ENCODE assay signal across 8 mouse cellular contexts in the genomic region with DNA sequence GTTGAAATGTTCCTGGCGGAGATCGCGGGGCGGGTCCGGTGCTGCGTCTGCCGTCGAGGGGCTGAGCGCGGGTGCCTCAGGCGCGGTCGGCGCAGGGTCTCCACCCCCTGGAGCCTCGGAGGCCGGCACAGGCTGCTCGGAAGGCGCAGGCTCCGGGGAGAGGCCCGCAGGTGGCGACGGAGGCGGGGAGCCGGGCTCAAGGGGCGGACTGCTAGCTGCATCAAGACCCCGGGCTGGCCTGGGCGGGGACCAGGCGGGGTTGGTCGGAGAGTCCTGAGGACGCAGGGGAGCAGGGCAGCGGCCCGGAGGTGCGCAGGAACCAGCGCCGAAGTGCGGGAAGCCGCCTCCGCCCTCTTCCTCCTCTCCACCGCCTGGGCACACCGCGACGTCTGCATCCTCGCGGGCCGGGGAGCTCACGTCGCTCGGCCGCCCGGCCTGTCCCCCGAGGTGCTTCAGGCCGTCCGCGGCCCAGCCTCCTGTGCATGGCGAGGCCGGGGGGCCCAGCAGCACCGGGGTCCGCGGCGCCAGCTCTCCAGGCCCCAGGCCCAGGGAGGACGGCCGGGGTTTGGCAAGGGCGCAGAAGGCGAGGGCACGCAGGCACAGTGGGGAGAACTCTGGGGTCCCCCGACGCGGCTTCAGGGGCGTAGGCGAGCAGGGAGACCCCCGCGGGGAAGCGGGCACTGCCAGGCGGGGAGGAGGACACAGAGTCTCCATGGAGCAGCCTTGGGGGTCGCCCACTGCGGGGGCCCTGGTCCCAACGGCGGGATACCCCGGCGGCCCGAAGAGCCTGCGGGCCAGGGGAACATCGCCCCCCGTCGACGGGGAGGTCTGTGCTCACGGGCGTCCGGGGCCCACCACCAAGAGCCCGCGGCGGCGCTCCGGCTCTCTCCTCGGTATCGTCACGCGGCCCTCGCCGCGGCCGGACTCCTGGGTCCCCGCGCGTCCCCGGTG. TPM values are rescaled to one million over a fixed set of nuclear protein-coding genes. Genes with fewer than 3 reads are reported as not detected.
DNase-seq lines count a peak whose midpoint lies in the region; ATAC-seq and TF ChIP-seq lines count a peak whose summit lies in the region.

No protein-coding gene starts in this region.

- peak overlapping the region; percentile 91 for H3K27ac ChIP-seq in heart, embryonic 10.5 days
- H3K27ac ChIP-seq in forebrain, embryonic 16.5 days (ENCODE audit: low read length) = no peak overlapping the region
- H3K27ac ChIP-seq in intestine, postnatal 0 days (ENCODE audit: low read depth, low read length) = no peak overlapping the region
- peak overlapping the region; percentile 93 for H3K27ac ChIP-seq in midbrain, embryonic 10.5 days (replicated peaks)

- peak overlapping the region; percentile 77 for H3K4me2 ChIP-seq in forebrain, embryonic 16.5 days (ENCODE audit: low read length)
- H3K4me2 ChIP-seq in intestine, postnatal 0 days (replicated peaks; ENCODE audit: low read depth) = peak overlapping the region; percentile 97

- TF ChIP-seq CTCF in intestine, postnatal 0 days (IDR thresholded peaks at IDR 0.05; ENCODE audit: low read depth) = no peak

- H3K9me3 ChIP-seq in heart, embryonic 10.5 days = no peaks in the 10 kb centered on the region
- H3K9me3 ChIP-seq in forebrain, embryonic 16.5 days (ENCODE audit: control insufficient read depth, low read length) = no peaks in the 10 kb centered on the region
- H3K9me3 ChIP-seq in intestine, postnatal 0 days (ENCODE audit: control insufficient read depth) = no peaks in the 10 kb centered on the region
- H3K9me3 ChIP-seq in midbrain, embryonic 10.5 days (replicated peaks) = no peaks in the 10 kb centered on the region

- ATAC-seq in forebrain, embryonic 16.5 days = peak; percentile 47
- ATAC-seq in intestine, postnatal 0 days = peak; percentile 32; the same call in 1 of the 2 replicates

- peaks cover 74% of the 10 kb centered on the region for H3K27me3 ChIP-seq in heart, embryonic 10.5 days (ENCODE audit: insufficient read depth, poor library complexity, severe bottlenecking)
- peaks cover 44% of the 10 kb centered on the region for H3K27me3 ChIP-seq in forebrain, embryonic 16.5 days (replicated peaks; ENCODE audit: control insufficient read depth, insufficient read depth, low read length)
- peaks cover 77% of the 10 kb centered on the region for H3K27me3 ChIP-seq in intestine, postnatal 0 days (replicated peaks; ENCODE audit: control insufficient read depth, insufficient read depth, low read length)
- H3K27me3 ChIP-seq in midbrain, embryonic 10.5 days (ENCODE audit: low read depth, poor library complexity, severe bottlenecking) = peaks cover 87% of the 10 kb centered on the region

- no peaks in the 10 kb centered on the region for H3K36me3 ChIP-seq in heart, embryonic 10.5 days
- H3K36me3 ChIP-seq in forebrain, embryonic 16.5 days (ENCODE audit: control insufficient read depth, insufficient read depth) = no peaks in the 10 kb centered on the region
- H3K36me3 ChIP-seq in intestine, postnatal 0 days (ENCODE audit: control insufficient read depth, insufficient read depth) = no peaks in the 10 kb centered on the region
- no peaks in the 10 kb centered on the region for H3K36me3 ChIP-seq in midbrain, embryonic 10.5 days

- under 1% methylated on average over 103 of the region's 106 CpGs for WGBS in heart, embryonic 10.5 days
- WGBS in forebrain, embryonic 16.5 days = under 1% methylated on average over 87 of the region's 106 CpGs
- under 1% methylated on average over 84 of the region's 106 CpGs for WGBS in intestine, postnatal 0 days
- WGBS in midbrain, embryonic 10.5 days = under 1% methylated on average over 106 of the region's 106 CpGs

- peak; percentile 83 for DNase-seq in heart, embryonic 10.5 days (ENCODE audit: low spot score)
- no peak for DNase-seq in heart, adult 9 months (ENCODE audit: low spot score in 2 of 2)
- DNase-seq in R1 (ENCODE audit: low read depth, low spot score) = peak; percentile 64
- peak; percentile 70 for DNase-seq in midbrain, embryonic 10.5 days (ENCODE audit: low spot score)
- DNase-seq in thymus, postnatal 10 days (ENCODE audit: low spot score in 2 of 2) = peak; percentile 4 to 24
- no peak for DNase-seq in layer of hippocampus, postnatal 25 days (ENCODE audit: extremely low spot score in 1 of 2, low spot score in 1 of 2)

- peak overlapping the region; percentile 81 for H3K4me3 ChIP-seq in heart, embryonic 10.5 days
- peak overlapping the region; percentile 70 for H3K4me3 ChIP-seq in forebrain, embryonic 16.5 days (replicated peaks; ENCODE audit: low read length)
- peak overlapping the region; percentile 64 for H3K4me3 ChIP-seq in intestine, postnatal 0 days (ENCODE audit: low read depth, low read length)
- peak overlapping the region; percentile 83 for H3K4me3 ChIP-seq in midbrain, embryonic 10.5 days

- peak overlapping the region; percentile 80 for H3K9ac ChIP-seq in forebrain, embryonic 16.5 days (replicated peaks; ENCODE audit: low read depth, low read length)
- H3K9ac ChIP-seq in intestine, postnatal 0 days (ENCODE audit: low read depth, low read length) = peak overlapping the region; percentile 45

- peaks cover 40% of the 10 kb centered on the region for H3K4me1 ChIP-seq in heart, embryonic 10.5 days
- peaks cover 27% of the 10 kb centered on the region for H3K4me1 ChIP-seq in forebrain, embryonic 16.5 days (replicated peaks; ENCODE audit: control insufficient read depth, insufficient read depth, low read length)
- no peaks in the 10 kb centered on the region for H3K4me1 ChIP-seq in intestine, postnatal 0 days (replicated peaks; ENCODE audit: control insufficient read depth, insufficient read depth, low read length)
- peaks cover 63% of the 10 kb centered on the region for H3K4me1 ChIP-seq in midbrain, embryonic 10.5 days

RNA-seq across cellular contexts. Expression of a gene that starts 0.7 kb away (rescaled TPM):
- polyA plus RNA-seq in heart, embryonic 10.5 days (2016; fragmentation: Nextera tagmentation; extraction: Ambion mirVana) = 1.9 and 8.5 TPM in 2 replicates
- polyA plus RNA-seq in forebrain, embryonic 16.5 days (2015; fragmentation: Nextera tagmentation; extraction: Ambion mirVana) = 2.1 and 2.6 TPM in 2 replicates
- 1.1 and 1.3 TPM in 2 replicates for polyA plus RNA-seq in intestine, postnatal 0 days (2015; fragmentation: Nextera tagmentation; extraction: Ambion mirVana)
- 10.4 and 13.3 TPM in 2 replicates for polyA plus RNA-seq in midbrain, embryonic 10.5 days (2016; fragmentation: Nextera tagmentation; extraction: Ambion mirVana)
- 10 to 100 TPM; 28.8 to 34.3 TPM for total RNA-seq in layer of hippocampus, postnatal 25 days (2021)

RNA-seq across cellular contexts. Expression of a gene that starts 34.4 kb away (rescaled TPM):
- 1.7 and 2.2 TPM in 2 replicates for polyA plus RNA-seq in heart, embryonic 10.5 days (2016; fragmentation: Nextera tagmentation; extraction: Ambion mirVana)
- 4.2 and 5.1 TPM in 2 replicates for polyA plus RNA-seq in forebrain, embryonic 16.5 days (2015; fragmentation: Nextera tagmentation; extraction: Ambion mirVana)
- polyA plus RNA-seq in intestine, postnatal 0 days (2015; fragmentation: Nextera tagmentation; extraction: Ambion mirVana) = 1.4 and 1.6 TPM in 2 replicates
- polyA plus RNA-seq in midbrain, embryonic 10.5 days (2016; fragmentation: Nextera tagmentation; extraction: Ambion mirVana) = 2.1 and 2.6 TPM in 2 replicates
- 100 to 1,000 TPM in 1 of 2 experiments, 10 to 100 TPM in 1; 88.5 to 105 TPM for total RNA-seq in layer of hippocampus, postnatal 25 days (2021)

RNA-seq across cellular contexts. Expression of a gene that starts 52.9 kb away (rescaled TPM):
- 0.05 and 0.14 TPM in 2 replicates for polyA plus RNA-seq in heart, embryonic 10.5 days (2016; fragmentation: Nextera tagmentation; extraction: Ambion mirVana)
- polyA plus RNA-seq in forebrain, embryonic 16.5 days (2015; fragmentation: Nextera tagmentation; extraction: Ambion mirVana) = 7.0 and 9.9 TPM in 2 replicates
- polyA plus RNA-seq in intestine, postnatal 0 days (2015; fragmentation: Nextera tagmentation; extraction: Ambion mirVana) = 0.18 and 0.24 TPM in 2 replicates
- polyA plus RNA-seq in midbrain, embryonic 10.5 days (2016; fragmentation: Nextera tagmentation; extraction: Ambion mirVana) = 0.89 and 1.6 TPM in 2 replicates
- total RNA-seq in layer of hippocampus, postnatal 25 days (2021) = 100 to 1,000 TPM; 260 to 270 TPM

RNA-seq across cellular contexts. Expression of a gene that starts 56.8 kb away (rescaled TPM):
- polyA plus RNA-seq in heart, embryonic 10.5 days (2016; fragmentation: Nextera tagmentation; extraction: Ambion mirVana) = 49.8 and 52.8 TPM in 2 replicates
- 14.6 and 15.4 TPM in 2 replicates for polyA plus RNA-seq in forebrain, embryonic 16.5 days (2015; fragmentation: Nextera tagmentation; extraction: Ambion mirVana)
- 122 and 123 TPM in 2 replicates for polyA plus RNA-seq in intestine, postnatal 0 days (2015; fragmentation: Nextera tagmentation; extraction: Ambion mirVana)
- polyA plus RNA-seq in midbrain, embryonic 10.5 days (2016; fragmentation: Nextera tagmentation; extraction: Ambion mirVana) = 20.5 and 21.7 TPM in 2 replicates
- total RNA-seq in layer of hippocampus, postnatal 25 days (2021) = 10 to 100 TPM; 47.0 to 55.1 TPM

Comparison
In these comparisons a context has a peak if more than half of its experiments do, and no peak if none do; other contexts are left out.
1. DNase-seq: peak in heart, embryonic 10.5 days (single experiment), R1 (single experiment), midbrain, embryonic 10.5 days (single experiment) and thymus, postnatal 10 days (2 of 2); none in heart, adult 9 months (0 of 2) and layer of hippocampus, postnatal 25 days (0 of 2).
2. H3K27ac ChIP-seq: peak in heart, embryonic 10.5 days (single experiment) and midbrain, embryonic 10.5 days (single experiment); none in forebrain, embryonic 16.5 days (single experiment) and intestine, postnatal 0 days (single experiment).
3. Peak in every context shown above with its lines, with median percentiles within 50 percentile points of each other: H3K4me3 ChIP-seq.